Mouse (Mus musculus) forebrain, embryonic 14.5 days (tissue): ENCODE measurements around the gene Zfp688. TPM values are rescaled to one million over a fixed set of nuclear protein-coding genes. Genes with fewer than 3 reads are reported as not detected.
"Not testable (repeated sequence)": the region's sequence is repeated elsewhere in the genome, so short reads cannot be mapped to it uniquely, and the experiment has no call there.

Source experiments
- ATAC-seq: fragments of 200-750 bp; cut with Nextera tagmentation; 2 replicates; pipeline ENCODE4 v1.8.0; 2017; ENCODE audit warnings: mild to moderate bottlenecking, moderate library complexity
- DNase-seq: peaks from one replicate; pipeline ENCODE4 v3.0.0-alpha.2; 2015; ENCODE audit warnings: low spot score
- H3K27ac ChIP-seq: fragments of 300-500 bp; sonication (generic); 2 replicates; pipeline ENCODE4 v1.5.1; 2014; ENCODE audit warnings: low read depth, mild to moderate bottlenecking, control low read depth, low read length, moderate library complexity
- H3K27me3 ChIP-seq: fragments of 300-500 bp; sonication (generic); replicated peaks from 2 replicates; pipeline ENCODE4 v1.6.1; 2014; ENCODE audit warnings: low read length, control low read depth, mixed read lengths; ENCODE audit not compliant: control insufficient read depth, insufficient read depth
- H3K36me3 ChIP-seq: fragments of 300-500 bp; sonication (generic); 2 replicates; pipeline ENCODE4 v1.6.1; 2014; ENCODE audit warnings: low read length, control low read depth; ENCODE audit not compliant: control insufficient read depth, insufficient read depth
- H3K4me1 ChIP-seq: fragments of 300-500 bp; sonication (generic); 2 replicates; pipeline ENCODE4 v1.6.1; 2014; ENCODE audit warnings: antibody characterized with exemption, low read length, control low read depth; ENCODE audit not compliant: control insufficient read depth, insufficient read depth
- H3K4me2 ChIP-seq: fragments of 300-500 bp; sonication (generic); 2 replicates; pipeline ENCODE4 v1.6.1; 2014; ENCODE audit warnings: mild to moderate bottlenecking, control low read depth, low read length
- H3K4me3 ChIP-seq: fragments of 300-500 bp; sonication (generic); 2 replicates; pipeline ENCODE4 v1.5.1; 2014; ENCODE audit warnings: low read depth, low read length, control low read depth
- H3K9ac ChIP-seq: fragments of 300-500 bp; sonication (generic); 2 replicates; pipeline ENCODE4 v1.6.1; 2014; ENCODE audit warnings: mild to moderate bottlenecking, low read length, control low read depth, moderate library complexity
- H3K9me3 ChIP-seq: fragments of 300-500 bp; sonication (generic); replicated peaks from 2 replicates; pipeline ENCODE4 v1.6.1; 2016; ENCODE audit warnings: low read length, control low read depth, mixed read lengths; ENCODE audit not compliant: control insufficient read depth
- WGBS: fragments of 180-500 bp; shearing (Covaris S2); extraction: QIAGEN DNeasy Blood & Tissue Kit; methylation state at CpG from one replicate; pipeline ENCODE4 v1.1.7; 2014; 5-methylcytosine and 5-hydroxymethylcytosine counted together
- polyA plus RNA-seq: library from polyadenylated mRNA; unstranded; fragments of >200 nt; fragmentation: Nextera tagmentation; extraction: Ambion mirVana; gene quantifications from 2 replicates; pipeline ENCODE4 v1.2.1, GENCODE M21; 2014

The Zfp688 gene
- polyA plus RNA-seq, 1 experiment from 2014 or later = 36.1 TPM

DNA sequence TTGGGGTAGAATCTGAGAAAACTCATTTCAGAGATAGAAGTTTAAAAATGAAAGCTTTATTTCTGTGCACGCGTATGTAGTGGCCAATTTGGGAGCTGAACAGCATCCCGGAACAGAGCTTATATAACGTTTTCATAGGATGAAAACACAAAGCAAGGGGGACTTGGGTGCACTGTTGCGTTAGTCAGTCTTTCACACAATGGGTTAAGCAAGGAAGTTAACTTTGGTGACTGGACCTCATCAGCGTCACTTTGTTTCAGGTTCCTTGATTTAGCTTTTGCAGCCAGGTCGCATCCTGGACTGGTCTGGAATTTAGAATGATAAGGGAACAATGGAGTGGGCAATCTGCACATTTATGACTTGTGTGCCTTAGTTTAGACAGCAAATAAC lies 27.9 kb downstream of the Zfp688 start:
- no peak for DNase-seq
- H3K27ac ChIP-seq = peak overlapping the region; percentile 79
- H3K4me2 ChIP-seq = peak overlapping the region; percentile 79
- H3K36me3 ChIP-seq = peaks cover 7% of the 10 kb centered on the region
- no peaks in the 10 kb centered on the region for H3K27me3 ChIP-seq
- ATAC-seq = no peak
- peaks cover 10% of the 10 kb centered on the region; the same call in 1 of the 2 replicates for H3K4me1 ChIP-seq
- H3K9ac ChIP-seq = peak overlapping the region; percentile 61
- H3K9me3 ChIP-seq = no peaks in the 10 kb centered on the region
- 24% methylated on average over 7 of the region's 7 CpGs for WGBS
- H3K4me3 ChIP-seq = peak overlapping the region; percentile 63

DNA sequence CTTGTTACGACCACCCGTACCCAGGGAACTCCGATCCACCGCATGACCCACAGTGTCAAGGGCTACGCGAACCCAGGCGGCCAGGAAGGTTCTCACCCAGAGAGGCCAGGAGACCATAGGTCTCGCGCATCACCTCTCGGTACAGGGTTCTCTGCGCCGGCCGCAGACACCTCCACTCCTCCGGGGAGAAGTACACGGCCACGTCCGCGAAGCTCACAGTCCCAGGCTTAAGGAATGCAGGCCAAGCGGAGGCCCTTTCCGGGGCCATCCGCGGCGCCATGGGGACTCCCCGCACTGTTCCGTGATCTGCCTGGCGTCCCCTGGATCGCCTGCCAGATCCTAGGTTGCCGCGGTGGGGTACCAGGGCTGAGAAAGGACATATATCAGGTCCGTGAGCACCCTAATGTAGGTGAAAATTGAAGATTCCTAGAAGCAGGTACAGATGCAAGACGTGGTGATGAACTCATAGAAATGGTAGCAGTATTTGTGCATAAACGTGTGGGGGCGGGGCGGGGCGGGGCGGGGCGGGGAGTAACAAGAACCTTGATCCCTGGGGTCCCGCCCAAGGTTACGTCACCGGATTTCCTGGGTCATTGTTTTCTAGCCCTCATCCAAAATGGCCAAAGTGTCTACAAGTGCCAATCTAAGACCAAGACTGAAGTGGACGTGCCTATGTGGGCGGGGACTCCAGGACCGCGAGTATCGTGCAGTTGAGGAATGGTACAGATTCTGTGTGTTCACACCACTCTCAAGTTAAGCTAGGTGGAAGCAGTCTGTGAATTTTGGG lies 28.5 kb downstream of the Zfp688 start, which contains the start of gene E430018J23Rik:
TSS of gene E430018J23Rik (minus strand) at position 473 of the 787 bp plus-strand sequence.
- Histone ChIP-seq H3K36me3 (peaks cover 7% of the 10 kb centered on the region), H3K9me3 (no peaks in the 10 kb centered on the region), H3K9ac (peak within 1 kb of the TSS; percentile 85), H3K27ac (peak within 1 kb of the TSS; percentile 79), H3K27me3 (no peaks in the 10 kb centered on the region), H3K4me1 (peaks cover 10% of the 10 kb centered on the region; the same call in 1 of the 2 replicates), H3K4me2 (peak within 1 kb of the TSS; percentile 79), H3K4me3 (peak within 1 kb of the TSS; percentile 63)
- peak; percentile 98 for DNase-seq
- ATAC-seq = peak; percentile 94
- under 1% methylated on average over 45 of the region's 45 CpGs for WGBS

DNA sequence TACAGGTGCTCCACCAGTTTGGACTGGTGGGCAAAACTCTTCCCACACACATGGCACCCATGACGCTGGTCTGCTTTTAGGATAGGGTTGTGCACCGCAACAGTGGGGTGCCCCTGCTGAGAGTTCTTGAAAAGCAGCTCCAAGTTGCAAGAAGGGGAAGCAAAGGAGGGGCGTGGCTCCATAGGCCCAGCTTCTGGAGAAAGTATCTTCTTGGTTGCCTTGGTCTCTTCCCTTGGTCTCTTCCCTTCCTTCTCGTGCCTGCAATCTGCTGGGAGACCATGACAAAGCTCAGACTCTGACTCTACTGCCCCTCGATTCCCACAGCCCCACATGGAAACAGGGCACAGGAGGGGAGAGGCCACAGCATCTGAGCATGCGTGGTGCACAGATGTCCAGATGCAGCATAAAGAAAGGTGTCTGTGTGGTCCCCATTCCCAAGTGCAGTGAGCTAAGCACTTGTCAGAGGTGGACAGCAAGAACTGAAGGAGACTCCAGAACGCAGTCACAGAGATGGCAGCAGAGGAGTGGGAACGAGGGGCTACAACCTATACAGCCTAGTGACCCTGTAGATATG lies 29.5 kb downstream of the Zfp688 start:
- no peak for ATAC-seq
- Histone ChIP-seq H3K4me3 (peak overlapping the region; percentile 63; the same call in 1 of the 2 replicates), H3K4me2 (peak overlapping the region; percentile 79), H3K36me3 (peaks cover 7% of the 10 kb centered on the region), H3K9ac (peak overlapping the region; percentile 85), H3K27me3 (no peaks in the 10 kb centered on the region), H3K4me1 (peaks cover 10% of the 10 kb centered on the region; the same call in 1 of the 2 replicates), H3K27ac (no peak overlapping the region), H3K9me3 (no peaks in the 10 kb centered on the region)
- DNase-seq = no peak
- 84% methylated on average over 8 of the region's 8 CpGs for WGBS

DNA sequence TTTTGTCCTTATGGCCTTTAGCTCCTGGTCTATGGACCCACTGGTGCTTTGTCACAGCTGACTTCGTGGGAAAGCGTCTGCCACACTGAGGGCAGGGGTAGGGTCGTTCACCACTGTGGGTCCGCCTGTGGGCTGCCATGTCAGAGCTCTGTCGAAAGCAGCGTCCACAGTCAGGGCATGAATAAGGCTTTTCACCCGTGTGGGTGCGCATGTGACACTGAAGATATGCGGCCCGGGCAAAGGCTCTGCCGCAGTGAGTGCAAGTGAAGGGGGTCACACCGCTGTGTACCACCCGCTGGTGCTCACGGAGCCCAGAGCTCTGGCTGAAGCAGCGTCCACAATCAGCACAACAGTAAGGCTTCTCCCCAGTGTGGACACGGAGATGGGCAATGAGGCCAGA lies 30.3 kb downstream of the Zfp688 start:
- H3K27me3 ChIP-seq = no peaks in the 10 kb centered on the region
- H3K4me3 ChIP-seq = no peak overlapping the region
- H3K9ac ChIP-seq = no peak overlapping the region
- 96% methylated on average over 16 of the region's 16 CpGs for WGBS
- peaks cover 7% of the 10 kb centered on the region for H3K36me3 ChIP-seq
- no peak overlapping the region for H3K27ac ChIP-seq
- no peak overlapping the region for H3K4me2 ChIP-seq
- DNase-seq (no peak), ATAC-seq (no peak)
- H3K4me1 ChIP-seq = peaks cover 10% of the 10 kb centered on the region; the same call in 1 of the 2 replicates
- H3K9me3 ChIP-seq = no peaks in the 10 kb centered on the region

DNA sequence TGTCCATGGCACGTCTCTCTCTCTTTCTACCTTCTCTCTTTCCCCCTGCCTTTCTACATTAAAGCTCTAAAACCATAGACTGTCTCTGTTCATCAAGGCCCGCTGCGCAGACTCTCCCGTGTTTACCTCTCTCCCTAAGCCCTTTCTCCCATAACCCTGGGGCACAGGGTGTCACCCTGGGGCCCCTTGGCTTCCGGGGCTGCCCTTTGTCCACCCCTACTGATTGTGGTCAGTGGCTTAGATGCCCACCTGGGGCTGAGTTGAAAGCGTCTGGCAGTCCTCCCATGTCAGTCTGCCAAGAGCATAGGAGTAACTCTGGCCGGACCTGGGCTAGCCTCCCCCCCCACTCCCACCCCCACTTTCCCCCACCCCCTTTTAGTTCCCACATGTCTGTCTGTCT lies 31.6 kb downstream of the Zfp688 start:
- no peak overlapping the region for H3K4me3 ChIP-seq
- DNase-seq (no peak), ATAC-seq (no peak)
- 76% methylated on average over 7 of the region's 7 CpGs for WGBS
- no peak overlapping the region for H3K27ac ChIP-seq
- H3K9ac ChIP-seq = no peak overlapping the region
- peaks cover 10% of the 10 kb centered on the region; the same call in 1 of the 2 replicates for H3K4me1 ChIP-seq
- H3K36me3 ChIP-seq = peaks cover 7% of the 10 kb centered on the region
- H3K4me2 ChIP-seq = no peak overlapping the region
- no peaks in the 10 kb centered on the region for H3K27me3 ChIP-seq
- H3K9me3 ChIP-seq = no peaks in the 10 kb centered on the region

DNA sequence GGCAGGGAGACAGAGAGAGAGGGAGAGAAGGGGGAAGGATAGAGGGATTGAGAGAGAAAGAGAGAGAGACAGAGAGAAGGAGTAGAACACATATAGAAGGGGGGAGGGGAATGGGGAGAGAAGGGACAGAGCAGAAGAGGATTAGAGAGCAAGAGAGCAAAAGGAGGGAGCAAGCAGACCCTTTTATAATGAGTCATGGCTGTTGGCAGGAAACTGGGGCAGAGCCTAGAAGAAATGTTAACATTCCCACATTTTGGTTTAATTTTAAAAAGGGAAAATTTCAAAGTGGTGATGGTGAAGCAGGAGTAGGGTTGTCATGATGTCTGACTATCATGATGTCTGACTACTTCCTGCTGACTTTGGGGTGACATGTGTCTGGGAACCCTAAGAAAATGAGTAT lies 33.7 kb downstream of the Zfp688 start:
- not testable (repeated sequence) for H3K36me3 ChIP-seq, ATAC-seq, H3K4me2 ChIP-seq, H3K4me1 ChIP-seq, H3K9ac ChIP-seq, H3K27ac ChIP-seq, H3K27me3 ChIP-seq, H3K4me3 ChIP-seq, H3K9me3 ChIP-seq, DNase-seq

DNA sequence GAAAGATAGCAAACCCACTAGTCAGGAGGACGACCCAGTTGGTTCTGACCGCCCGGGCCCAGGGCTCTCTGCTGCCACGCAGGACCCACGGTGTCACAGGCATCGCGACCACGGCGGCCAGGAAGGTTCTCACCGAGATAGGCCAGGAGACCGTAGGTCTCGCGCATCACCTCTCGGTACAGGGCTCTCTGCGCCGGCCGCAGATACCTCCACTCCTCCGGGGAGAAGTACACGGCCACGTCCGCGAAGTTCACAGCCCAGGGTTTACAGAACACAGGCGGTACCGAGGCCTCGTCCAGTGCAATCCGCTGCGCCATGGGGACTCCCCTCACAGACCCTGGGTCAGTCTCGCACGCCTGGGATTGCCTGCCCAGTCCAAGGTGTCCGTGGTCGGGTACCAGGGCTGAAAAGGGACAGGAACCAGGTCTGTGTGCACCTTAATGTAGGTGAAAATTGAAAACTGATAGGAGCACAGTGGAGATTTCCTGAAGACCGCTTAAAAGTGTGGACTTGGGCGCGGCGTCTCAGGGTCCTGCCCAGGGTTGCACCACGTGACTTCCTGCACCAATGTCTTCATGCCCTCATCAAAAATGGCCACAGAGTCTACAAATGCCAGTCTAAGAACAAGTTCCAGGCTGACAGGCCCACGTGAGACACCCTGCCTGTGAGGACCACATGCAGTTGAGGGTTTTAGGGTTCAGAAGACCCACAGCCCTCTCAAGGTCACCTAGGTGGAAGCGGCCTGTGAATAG lies 35.1 kb downstream of the Zfp688 start, which contains the start of gene 9130019O22Rik:
TSS of gene 9130019O22Rik (minus strand) at position 526 of the 752 bp plus-strand sequence.
- H3K36me3 ChIP-seq = peaks cover 7% of the 10 kb centered on the region
- ATAC-seq (peak; percentile 92), DNase-seq (peak; percentile 94)
- H3K9ac ChIP-seq = peak within 1 kb of the TSS; percentile 68
- H3K9me3 ChIP-seq = no peaks in the 10 kb centered on the region
- H3K4me2 ChIP-seq = peak within 1 kb of the TSS; percentile 59
- no peaks in the 10 kb centered on the region for H3K27me3 ChIP-seq
- WGBS = 24% methylated on average over 37 of the region's 38 CpGs
- no peaks in the 10 kb centered on the region for H3K4me1 ChIP-seq
- H3K4me3 ChIP-seq = peak within 1 kb of the TSS; percentile 51
- no peak within 1 kb of the TSS for H3K27ac ChIP-seq

DNA sequence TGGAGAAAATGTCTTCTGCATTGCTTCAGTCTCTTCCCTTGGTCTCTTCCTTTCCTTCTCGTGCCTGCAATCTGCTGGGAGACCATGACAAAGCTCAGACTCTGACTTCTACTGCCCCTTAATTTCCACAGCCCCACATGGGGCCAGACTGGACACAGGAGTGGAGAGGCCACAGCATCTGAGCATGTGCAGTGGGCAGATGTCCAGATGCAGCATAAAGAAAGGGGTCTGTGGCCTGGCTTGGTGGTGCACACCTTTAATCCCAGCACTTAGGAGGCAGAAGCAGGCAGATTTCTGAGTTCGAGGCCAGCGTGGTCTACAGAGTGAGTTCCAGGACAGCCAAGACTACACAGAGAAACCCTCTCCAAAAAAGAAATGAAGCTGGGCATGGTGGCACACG lies 36.3 kb downstream of the Zfp688 start:
- not testable (repeated sequence) for H3K27ac ChIP-seq, H3K4me1 ChIP-seq, H3K36me3 ChIP-seq, H3K27me3 ChIP-seq, H3K9ac ChIP-seq, ATAC-seq, H3K9me3 ChIP-seq, H3K4me2 ChIP-seq, H3K4me3 ChIP-seq, DNase-seq
- 94% methylated on average over 4 of the region's 4 CpGs for WGBS
